Comparison of ENCODE assay signal across 14 mouse cellular contexts in the genomic region with DNA sequence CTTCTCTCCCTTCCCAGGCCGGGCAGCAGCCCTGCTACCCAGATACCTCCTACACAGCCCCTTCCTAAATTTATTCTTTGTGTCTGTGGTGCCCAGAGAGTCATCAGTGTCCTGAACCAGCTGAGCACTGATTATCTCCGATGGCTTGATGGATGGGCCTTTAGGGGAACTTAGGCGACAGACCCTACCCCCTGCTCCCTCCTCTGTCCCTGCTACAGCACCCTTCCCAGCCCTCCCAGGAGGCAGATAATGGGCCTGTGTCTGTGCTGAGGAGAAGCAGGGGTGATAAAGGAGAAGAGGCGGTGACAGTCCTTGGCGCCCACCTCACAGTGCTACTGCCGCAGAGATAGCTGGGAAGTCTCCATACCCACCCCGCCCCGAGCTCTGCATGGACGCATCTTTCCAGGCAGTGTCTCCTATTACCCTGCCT. TPM values are rescaled to one million over a fixed set of nuclear protein-coding genes. Genes with fewer than 3 reads are reported as not detected.
DNase-seq lines count a peak whose midpoint lies in the region; ATAC-seq and TF ChIP-seq lines count a peak whose summit lies in the region.
"Had no signal": no experiment of that assay in that cellular context is flagged by ENCODE, and none has a peak within 500 bp of the region (broad histone marks: within the 10 kb centered on the region; RNA-seq: fewer than 3 reads in every experiment).

No protein-coding gene starts in this region.

- no peaks in the 10 kb centered on the region for H3K27me3 ChIP-seq in forebrain, embryonic 10.5 days (ENCODE audit: poor library complexity, severe bottlenecking)
- no peaks in the 10 kb centered on the region for H3K27me3 ChIP-seq in forebrain, embryonic 14.5 days (replicated peaks; ENCODE audit: control insufficient read depth, insufficient read depth, low read length)
- H3K27me3 ChIP-seq in kidney, embryonic 14.5 days (ENCODE audit: control insufficient read depth, insufficient read depth, low read length) = no peaks in the 10 kb centered on the region
- no peaks in the 10 kb centered on the region; the same call in 1 of the 2 replicates for H3K27me3 ChIP-seq in E14TG2a.4 (ENCODE audit: insufficient read depth, low read length)
- H3K27me3 ChIP-seq in hindbrain, embryonic 15.5 days = no peaks in the 10 kb centered on the region
- H3K27me3 ChIP-seq: lung, embryonic 15.5 days had no signal

- no peak for DNase-seq in forebrain, embryonic 10.5 days (ENCODE audit: extremely low spot score, low spot score)
- no peak for DNase-seq in forebrain, embryonic 14.5 days (ENCODE audit: low spot score)
- no peak for DNase-seq in kidney, postnatal 36 days
- DNase-seq in gastrocnemius, adult 8-10 months (ENCODE audit: low spot score in 2 of 2) = no peak
- DNase-seq in left cerebral cortex, postnatal 14 days (ENCODE audit: low spot score in 2 of 2) = no peak
- DNase-seq: gastrocnemius, postnatal 25 days; layer of hippocampus, postnatal 36 days; thymus, adult 18-20 months had no signal

- no peak for ATAC-seq in forebrain, embryonic 14.5 days
- ATAC-seq in kidney, embryonic 14.5 days (ENCODE audit: low FRiP score, low TSS enrichment) = peak; percentile 41; the same call in 1 of the 2 replicates
- ATAC-seq in hindbrain, embryonic 15.5 days (ENCODE audit: low FRiP score, low read depth) = peak; percentile 55

- no peaks in the 10 kb centered on the region for H3K9me3 ChIP-seq in forebrain, embryonic 10.5 days
- H3K9me3 ChIP-seq in forebrain, embryonic 14.5 days (replicated peaks; ENCODE audit: control insufficient read depth, low read length) = no peaks in the 10 kb centered on the region
- H3K9me3 ChIP-seq in kidney, embryonic 14.5 days (ENCODE audit: control insufficient read depth, low read length) = no peaks in the 10 kb centered on the region
- no peaks in the 10 kb centered on the region for H3K9me3 ChIP-seq in E14TG2a.4 (ENCODE audit: low read length)
- H3K9me3 ChIP-seq in hindbrain, embryonic 15.5 days = no peaks in the 10 kb centered on the region
- H3K9me3 ChIP-seq: lung, embryonic 15.5 days; megakaryocyte, embryonic 14.5 days had no signal

- 77% methylated on average over 9 of the region's 9 CpGs for WGBS in forebrain, embryonic 10.5 days
- 72% methylated on average over 9 of the region's 9 CpGs for WGBS in forebrain, embryonic 14.5 days
- 25% methylated on average over 9 of the region's 9 CpGs for WGBS in kidney, embryonic 14.5 days
- 36% methylated on average over 9 of the region's 9 CpGs for WGBS in hindbrain, embryonic 15.5 days

- peaks cover 46% of the 10 kb centered on the region for H3K36me3 ChIP-seq in forebrain, embryonic 10.5 days (replicated peaks)
- 0 out of 2 replicates have a peak, but pooled peaks cover 2% of the 10 kb centered on the region for H3K36me3 ChIP-seq in forebrain, embryonic 14.5 days (ENCODE audit: control insufficient read depth, insufficient read depth, low read length)
- no peaks in the 10 kb centered on the region for H3K36me3 ChIP-seq in kidney, embryonic 14.5 days (ENCODE audit: control insufficient read depth, insufficient read depth, low read length)
- peaks cover 13% of the 10 kb centered on the region; the same call in 1 of the 2 replicates for H3K36me3 ChIP-seq in E14TG2a.4 (ENCODE audit: insufficient read depth, low read length)
- no peaks in the 10 kb centered on the region for H3K36me3 ChIP-seq in hindbrain, embryonic 15.5 days
- H3K36me3 ChIP-seq: lung, embryonic 15.5 days had no signal

- no peak overlapping the region for H3K4me2 ChIP-seq in forebrain, embryonic 14.5 days (ENCODE audit: low read length)
- H3K4me2 ChIP-seq in kidney, embryonic 14.5 days (replicated peaks; ENCODE audit: low read depth, low read length) = no peak overlapping the region
- H3K4me2 ChIP-seq in hindbrain, embryonic 15.5 days = peak overlapping the region; percentile 30
- H3K4me2 ChIP-seq: lung, embryonic 15.5 days had no signal

- H3K27ac ChIP-seq in forebrain, embryonic 10.5 days = peak overlapping the region; percentile 63; the same call in 1 of the 2 replicates
- H3K27ac ChIP-seq in forebrain, embryonic 14.5 days (ENCODE audit: low read depth, low read length) = no peak overlapping the region
- no peak overlapping the region for H3K27ac ChIP-seq in kidney, embryonic 14.5 days (ENCODE audit: low read depth, low read length)
- H3K27ac ChIP-seq in hindbrain, embryonic 15.5 days (replicated peaks) = peak overlapping the region; percentile 68
- H3K27ac ChIP-seq: lung, embryonic 15.5 days had no signal

- no peak for TF ChIP-seq CTCF in E14TG2a.4 (conservative IDR thresholded peaks at IDR 0.05; ENCODE audit: low read length)

- no peak overlapping the region for H3K4me3 ChIP-seq in forebrain, embryonic 10.5 days
- no peak overlapping the region for H3K4me3 ChIP-seq in forebrain, embryonic 14.5 days (ENCODE audit: low read depth, low read length)
- no peak overlapping the region for H3K4me3 ChIP-seq in kidney, embryonic 14.5 days (ENCODE audit: low read length)
- peak overlapping the region; percentile 43 for H3K4me3 ChIP-seq in E14TG2a.4 (replicated peaks; ENCODE audit: low read length)
- no peak overlapping the region for H3K4me3 ChIP-seq in hindbrain, embryonic 15.5 days
- H3K4me3 ChIP-seq: erythroblast, embryonic 14.5 days; lung, embryonic 15.5 days; megakaryocyte, embryonic 14.5 days had no signal

- H3K9ac ChIP-seq in forebrain, embryonic 14.5 days (ENCODE audit: low read length) = no peak overlapping the region
- no peak overlapping the region for H3K9ac ChIP-seq in kidney, embryonic 14.5 days (ENCODE audit: low read depth, low read length)
- no peak overlapping the region for H3K9ac ChIP-seq in hindbrain, embryonic 15.5 days
- H3K9ac ChIP-seq: lung, embryonic 15.5 days had no signal

- H3K4me1 ChIP-seq in forebrain, embryonic 10.5 days = peaks cover 93% of the 10 kb centered on the region
- peaks cover 16% of the 10 kb centered on the region for H3K4me1 ChIP-seq in forebrain, embryonic 14.5 days (ENCODE audit: control insufficient read depth, insufficient read depth, low read length)
- peaks cover 37% of the 10 kb centered on the region for H3K4me1 ChIP-seq in kidney, embryonic 14.5 days (ENCODE audit: control insufficient read depth, insufficient read depth, low read length)
- H3K4me1 ChIP-seq in E14TG2a.4 (replicated peaks; ENCODE audit: low read depth, low read length) = peaks cover 55% of the 10 kb centered on the region
- H3K4me1 ChIP-seq in hindbrain, embryonic 15.5 days (replicated peaks) = peaks cover 90% of the 10 kb centered on the region
- H3K4me1 ChIP-seq: megakaryocyte, embryonic 14.5 days had no signal

- intact Hi-C loops in left cerebral cortex, postnatal 14 days (cut with DNase I) = no loop called here

RNA-seq across cellular contexts. Expression of gene Nectin1, which starts 11.0 kb away (rescaled TPM):
- polyA plus RNA-seq in forebrain, embryonic 10.5 days (2016; fragmentation: Nextera tagmentation; extraction: Ambion mirVana) = 7.4 and 7.6 TPM in 2 replicates
- 8.5 and 10.8 TPM in 2 replicates for polyA plus RNA-seq in forebrain, embryonic 14.5 days (2014; fragmentation: Nextera tagmentation; extraction: Ambion mirVana)
- polyA plus RNA-seq in kidney, embryonic 14.5 days (2014; fragmentation: Nextera tagmentation; extraction: Ambion mirVana) = 6.5 and 6.8 TPM in 2 replicates
- 14.8 and 16.2 TPM in 2 replicates for polyA plus RNA-seq in hindbrain, embryonic 15.5 days (2015; fragmentation: Nextera tagmentation; extraction: Ambion mirVana)
- 1 to 10 TPM; 1.0 to 2.1 (median 1.5) TPM for total RNA-seq in gastrocnemius, adult 8-10 months (2022)
- 10 to 100 TPM; 82.6 to 93.4 TPM for total RNA-seq in left cerebral cortex, postnatal 14 days (2021)

Comparison
In these comparisons a context has a peak if more than half of its experiments do, and no peak if none do; other contexts are left out.
1. H3K27ac ChIP-seq: peak in forebrain, embryonic 10.5 days (single experiment) and hindbrain, embryonic 15.5 days (single experiment); none in forebrain, embryonic 14.5 days (single experiment) and kidney, embryonic 14.5 days (single experiment).